Mouse (Mus musculus): ENCODE results near the gene Fam120b. TPM values are rescaled to one million over a fixed set of nuclear protein-coding genes. Genes with fewer than 3 reads are reported as not detected.

Fam120b gene
- total and polyA plus RNA-seq, 3 experiments = 9.8 to 10.5 TPM; not detected in 1

DNA sequence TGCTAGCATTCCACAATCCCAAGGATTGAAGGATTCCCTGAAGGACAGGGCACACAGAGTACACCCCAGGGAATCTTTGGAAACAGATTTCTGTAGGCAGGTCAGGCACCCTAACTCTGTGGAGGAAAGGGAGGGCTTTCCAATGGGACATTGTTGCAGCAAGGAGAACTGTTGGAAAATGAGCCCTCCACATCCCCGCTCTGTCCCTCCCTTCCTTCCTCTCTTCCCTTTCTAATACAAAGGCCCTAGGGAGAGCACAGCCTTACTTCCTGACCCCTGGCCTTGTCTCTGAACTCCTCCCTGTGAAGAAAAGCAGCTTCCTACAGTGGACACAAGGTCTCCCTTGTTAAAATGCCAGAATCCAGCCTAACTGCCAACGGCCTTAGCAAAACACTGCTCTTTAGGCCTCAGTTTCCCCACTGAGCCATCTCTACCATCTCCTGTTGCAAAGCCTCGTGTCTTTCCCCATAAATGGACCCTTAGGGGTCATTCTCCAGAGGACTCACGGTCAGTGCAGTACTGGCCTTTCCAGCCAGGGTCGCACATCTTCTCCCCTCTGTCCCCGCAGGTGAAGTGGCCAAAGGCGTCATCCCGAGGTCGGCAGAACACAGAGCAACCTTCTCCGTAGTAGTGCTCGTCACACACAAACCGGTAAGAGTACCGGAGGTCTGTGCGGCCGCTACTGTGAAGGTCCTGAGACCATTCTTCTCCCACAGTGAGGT is 22.9 kb upstream of the Fam120b start:
- DNase-seq (ENCODE audit: low read depth, low spot score) = no peak
- Histone ChIP-seq H3K27ac (ENCODE audit: control insufficient read depth, low read depth, low read length) (no peak overlapping the region), H3K4me1 (ENCODE audit: control insufficient read depth in 1 of 2, insufficient read depth in 2 of 2, low read length in 2 of 2) (no peaks in the 10 kb centered on the region), H3K27me3 (ENCODE audit: control insufficient read depth in 1 of 2, insufficient read depth in 2 of 2, low read length in 2 of 2) (0 out of 4 replicates have a peak, but pooled peaks cover 0 to 2% of the 10 kb centered on the region in 2 experiments), H3K9ac (ENCODE audit: control insufficient read depth, low read depth, low read length, poor library complexity, severe bottlenecking) (no peak overlapping the region), H3K79me2 (ENCODE audit: control insufficient read depth, insufficient read depth, low read length, poor library complexity) (no peaks in the 10 kb centered on the region), H3K9me3 (replicated peaks; ENCODE audit: insufficient read depth, low read length) (no peaks in the 10 kb centered on the region), H3K36me3 (ENCODE audit: control insufficient read depth in 1 of 2, insufficient read depth in 2 of 2, low read length in 2 of 2) (no peaks in the 10 kb centered on the region), H3K4me3 (ENCODE audit: control insufficient read depth in 1 of 2, insufficient read depth in 1 of 2, low read depth in 2 of 2, low read length in 2 of 2) (no peak overlapping the region)
- TF ChIP-seq MAFK (IDR thresholded peaks at IDR 0.05; ENCODE audit: borderline replicate concordance, low read depth, low read length) = no peak
- TF ChIP-seq MXI1 (IDR thresholded peaks at IDR 0.05; ENCODE audit: low read depth, low read length) = no peak
- TF ChIP-seq POLR2AphosphoS5 (IDR thresholded peaks at IDR 0.05; ENCODE audit: borderline replicate concordance, low read depth, low read length) = no peak
- no peak for TF ChIP-seq JUND (IDR thresholded peaks at IDR 0.05; ENCODE audit: low read depth, low read length)
- no peak for TF ChIP-seq ZNF384 (IDR thresholded peaks at IDR 0.05; ENCODE audit: low read depth, low read length)
- TF ChIP-seq SMC3 (IDR thresholded peaks at IDR 0.05; ENCODE audit: low read depth, low read length) = no peak
- TF ChIP-seq RCOR1 (IDR thresholded peaks at IDR 0.05; ENCODE audit: low read depth, low read length) = no peak
- no peak for TF ChIP-seq TBP (IDR thresholded peaks at IDR 0.05; ENCODE audit: low read depth, low read length)
- TF ChIP-seq ZMIZ1 (IDR thresholded peaks at IDR 0.05; ENCODE audit: low read depth, low read length) = no peak
- TF ChIP-seq ELF1 (IDR thresholded peaks at IDR 0.05; ENCODE audit: low read depth, low read length) = no peak
- TF ChIP-seq CHD2 (IDR thresholded peaks at IDR 0.05; ENCODE audit: low read length) = no peak
- TF ChIP-seq MAZ (IDR thresholded peaks at IDR 0.05; ENCODE audit: low read depth, low read length) = no peak
- TF ChIP-seq CTCF (IDR thresholded peaks at IDR 0.05 in 2 of 3, conservative IDR thresholded peaks at IDR 0.05 in 1 of 3; ENCODE audit: control insufficient read depth in 1 of 3, insufficient read depth in 1 of 3, low read depth in 2 of 3, low read length in 3 of 3, poor library complexity in 1 of 3, severe bottlenecking in 1 of 3) = no peak
- TF ChIP-seq TAL1 (IDR thresholded peaks at IDR 0.05; ENCODE audit: low read length) = no peak
- no peak for TF ChIP-seq POLR2AphosphoS2 (IDR thresholded peaks at IDR 0.05; ENCODE audit: low read length)
- no peak for TF ChIP-seq SIN3A (IDR thresholded peaks at IDR 0.05; ENCODE audit: low read length)
- TF ChIP-seq E2F4 (IDR thresholded peaks at IDR 0.05; ENCODE audit: borderline replicate concordance, low read depth, low read length) = no peak

DNA sequence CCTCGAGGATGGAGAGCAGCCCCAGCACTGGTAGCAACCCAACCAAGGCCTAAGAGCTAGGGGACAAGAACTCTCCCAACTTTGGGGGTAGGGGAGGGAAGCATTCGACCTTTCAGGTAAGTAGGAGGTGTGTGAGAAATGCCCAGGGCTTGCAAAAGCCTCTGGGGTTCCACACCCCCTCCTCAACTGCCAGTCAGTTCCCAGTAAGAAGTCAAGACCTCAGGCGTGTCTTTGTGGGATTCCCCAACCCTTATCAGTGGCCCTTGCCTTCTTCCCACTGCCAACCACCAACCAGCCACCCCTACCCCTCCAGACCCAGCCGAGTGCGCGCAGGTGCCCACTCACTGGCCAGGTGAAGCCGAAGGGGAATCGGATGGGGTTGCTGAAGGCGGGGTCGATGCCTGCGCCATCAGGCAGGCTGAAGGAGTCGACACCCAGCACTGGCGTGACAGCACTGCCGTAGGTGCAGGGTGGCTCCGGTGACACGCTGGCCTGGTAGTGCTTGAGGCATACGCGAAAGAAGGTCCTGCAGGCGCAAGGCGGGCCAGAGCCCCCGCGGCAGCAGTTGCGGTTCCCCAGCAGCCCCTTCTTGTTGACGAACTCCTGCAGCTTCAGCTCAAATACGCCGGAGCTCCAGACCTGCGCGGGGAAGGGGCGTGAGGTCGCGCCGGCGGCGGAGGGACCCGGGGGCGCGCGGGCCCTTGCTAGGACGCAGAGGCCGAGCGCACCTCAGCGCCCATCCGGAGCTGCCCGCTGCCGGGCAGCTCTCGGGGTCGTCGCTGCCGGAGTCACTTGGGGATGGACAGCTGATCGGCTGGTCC is 21.5 kb upstream of the Fam120b start:
- no peak for DNase-seq (ENCODE audit: low read depth, low spot score)
- Histone ChIP-seq H3K4me1 (ENCODE audit: control insufficient read depth in 1 of 2, insufficient read depth in 2 of 2, low read length in 2 of 2) (no peaks in the 10 kb centered on the region), H3K9ac (ENCODE audit: control insufficient read depth, low read depth, low read length, poor library complexity, severe bottlenecking) (no peak overlapping the region), H3K9me3 (replicated peaks; ENCODE audit: insufficient read depth, low read length) (no peaks in the 10 kb centered on the region), H3K79me2 (ENCODE audit: control insufficient read depth, insufficient read depth, low read length, poor library complexity) (no peaks in the 10 kb centered on the region), H3K27ac (ENCODE audit: control insufficient read depth, low read depth, low read length) (no peak overlapping the region), H3K27me3 (ENCODE audit: control insufficient read depth in 1 of 2, insufficient read depth in 2 of 2, low read length in 2 of 2) (0 out of 4 replicates have a peak, but pooled peaks cover 0 to 2% of the 10 kb centered on the region in 2 experiments), H3K36me3 (ENCODE audit: control insufficient read depth in 1 of 2, insufficient read depth in 2 of 2, low read length in 2 of 2) (no peaks in the 10 kb centered on the region), H3K4me3 (ENCODE audit: control insufficient read depth in 1 of 2, insufficient read depth in 1 of 2, low read depth in 2 of 2, low read length in 2 of 2) (no peak overlapping the region)
- TF ChIP-seq SIN3A (IDR thresholded peaks at IDR 0.05; ENCODE audit: low read length) (no peak), JUND (IDR thresholded peaks at IDR 0.05; ENCODE audit: low read depth, low read length) (no peak), HCFC1 (IDR thresholded peaks at IDR 0.05; ENCODE audit: low read depth, low read length) (no peak), KAT2A (conservative IDR thresholded peaks at IDR 0.05; ENCODE audit: low read depth, low read length) (no peak), NRF1 (IDR thresholded peaks at IDR 0.05; ENCODE audit: insufficient read depth, low read depth, low read length, poor library complexity, severe bottlenecking) (no peak), SMC3 (IDR thresholded peaks at IDR 0.05; ENCODE audit: low read depth, low read length) (no peak), RAD21 (IDR thresholded peaks at IDR 0.05; ENCODE audit: low read depth, low read length) (no peak), USF1 (IDR thresholded peaks at IDR 0.05; ENCODE audit: low read depth, low read length) (no peak), ZMIZ1 (IDR thresholded peaks at IDR 0.05; ENCODE audit: low read depth, low read length) (no peak), E2F4 (IDR thresholded peaks at IDR 0.05; ENCODE audit: borderline replicate concordance, low read depth, low read length) (no peak), TAL1 (IDR thresholded peaks at IDR 0.05; ENCODE audit: low read length) (no peak), BHLHE40 (IDR thresholded peaks at IDR 0.05; ENCODE audit: borderline replicate concordance, low read depth, low read length) (no peak), RCOR1 (IDR thresholded peaks at IDR 0.05; ENCODE audit: low read depth, low read length) (no peak)

All from MEL (cell line).